Mouse (Mus musculus): ENCODE data around the gene Mab21l1. TPM values are rescaled to one million over a fixed set of nuclear protein-coding genes. Genes with fewer than 3 reads are reported as not detected.

The Mab21l1 gene
- 1 to 10 TPM in 1 of 2 experiments, under 1 TPM in 1; 0.87 to 1.1 TPM for total RNA-seq (2021)
- long read RNA-seq, partial matches to known transcripts: 0 of 1 reads
- long read RNA-seq, other reads (novel, unspliced or antisense): 0 of 1 reads

DNA sequence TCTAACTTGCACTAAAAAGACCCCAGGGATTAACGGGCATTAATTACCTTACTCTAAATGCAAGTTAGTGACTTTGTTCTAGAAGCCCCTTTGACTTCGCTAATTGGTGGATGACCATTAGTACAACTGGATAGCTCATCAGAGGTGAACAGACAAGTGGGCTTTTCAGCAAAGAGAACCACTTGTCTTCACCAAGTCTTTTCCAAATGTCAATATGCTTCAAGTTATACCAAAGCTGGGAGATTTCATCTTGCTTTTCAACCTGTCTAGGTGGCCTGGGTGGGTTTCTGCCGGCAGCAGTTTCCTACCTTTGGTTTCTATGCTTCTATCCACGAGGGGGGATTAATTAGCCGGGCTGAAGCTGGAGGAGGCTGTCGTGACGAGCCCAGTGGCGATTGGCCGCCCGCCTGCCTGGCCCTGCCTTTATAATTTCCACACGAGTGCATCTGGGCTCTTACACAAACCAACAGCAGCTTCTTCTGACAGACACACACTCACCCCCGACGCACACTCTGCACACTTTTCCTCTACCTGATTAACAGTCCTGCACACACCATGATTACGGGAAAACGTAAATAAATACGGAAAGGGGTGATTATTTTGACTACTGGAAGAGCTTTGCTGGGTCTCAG lies at the start of gene Mab21l1:
Gene Mab21l1 (plus strand): TSS at position 455 of the 632 bp plus-strand sequence.
- no peak for DNase-seq (ENCODE audit: low spot score in 2 of 2)

DNA sequence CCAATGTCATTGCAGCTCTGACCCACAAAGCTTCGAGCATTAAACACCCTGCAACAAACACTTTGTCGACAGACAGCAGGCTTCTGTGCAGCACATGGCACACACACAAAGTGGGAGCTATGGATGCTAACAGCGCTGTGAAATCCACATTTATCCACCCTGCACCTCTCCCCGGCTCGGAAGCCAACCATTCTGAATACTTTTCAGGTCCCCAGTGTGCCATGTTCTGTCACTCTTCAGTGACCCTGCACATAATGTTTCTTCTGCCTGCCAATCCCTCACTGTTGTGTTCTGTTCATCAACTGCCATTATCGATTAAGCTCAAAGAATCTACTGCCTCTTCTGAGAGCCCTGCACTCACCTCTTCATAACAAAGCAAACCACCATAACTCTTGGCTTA lies 48.6 kb upstream of the Mab21l1 start:
- no peak for DNase-seq (ENCODE audit: low spot score in 2 of 2)

DNA sequence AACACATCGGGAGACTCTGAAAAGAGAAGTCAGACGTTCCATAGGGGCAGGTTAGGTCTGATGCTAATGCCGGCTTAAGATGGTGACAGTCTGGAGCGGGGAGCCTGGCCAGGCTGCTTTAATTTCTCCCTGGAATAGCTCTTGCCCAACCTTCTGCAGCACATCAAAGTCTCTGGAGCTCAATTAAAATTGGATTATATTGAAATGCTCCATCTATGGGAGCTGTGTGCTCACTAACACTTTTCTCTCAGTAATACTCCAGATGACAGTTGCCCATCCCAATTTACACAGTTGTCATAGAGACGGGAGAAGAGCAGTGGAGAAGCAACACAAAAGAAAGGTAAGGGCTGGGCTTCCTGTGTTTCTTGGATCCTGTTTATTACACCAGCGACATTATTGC lies 40.9 kb upstream of the Mab21l1 start:
- no peak for DNase-seq (ENCODE audit: low spot score in 2 of 2)

DNA sequence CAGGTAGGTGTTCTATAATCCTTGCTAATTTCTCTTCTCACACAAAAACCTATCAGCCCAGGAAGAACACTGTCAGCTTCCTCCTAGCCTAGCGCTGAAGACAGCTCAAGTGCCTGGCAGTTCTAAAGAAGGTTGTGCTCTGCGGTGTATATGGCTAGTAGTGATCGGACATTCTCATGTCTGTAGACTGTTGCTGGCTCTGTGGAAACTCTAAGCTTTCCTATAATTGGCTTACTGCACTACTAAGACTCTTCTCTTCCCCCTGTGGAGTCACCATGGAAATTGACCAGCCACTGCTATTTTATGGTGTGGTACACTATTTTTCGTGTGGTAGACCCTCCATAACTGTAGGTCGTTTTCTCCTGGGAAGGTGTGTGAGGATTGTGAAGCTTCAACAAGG lies 40.1 kb upstream of the Mab21l1 start:
- DNase-seq (ENCODE audit: low spot score in 2 of 2): no peak

DNA sequence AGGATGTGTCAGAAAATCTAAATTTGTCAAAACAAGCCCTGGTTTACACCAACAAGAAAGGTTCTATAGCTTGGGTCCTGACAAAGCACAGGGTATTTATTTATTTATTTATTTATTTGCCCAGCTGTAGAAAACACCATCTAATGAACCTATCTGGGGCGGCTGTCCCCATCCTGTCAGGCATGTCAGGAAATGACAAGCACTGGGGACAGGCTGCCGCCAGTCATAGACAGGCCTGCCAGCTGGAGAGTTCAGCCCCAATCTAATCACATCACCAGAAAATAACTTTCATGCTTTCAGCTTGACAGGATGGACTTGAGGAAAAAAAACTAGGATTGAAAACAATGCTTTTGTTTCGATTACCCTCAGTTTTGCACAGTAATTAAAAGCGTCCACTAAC lies 39.7 kb upstream of the Mab21l1 start:
- DNase-seq (ENCODE audit: low spot score in 2 of 2): no peak

DNA sequence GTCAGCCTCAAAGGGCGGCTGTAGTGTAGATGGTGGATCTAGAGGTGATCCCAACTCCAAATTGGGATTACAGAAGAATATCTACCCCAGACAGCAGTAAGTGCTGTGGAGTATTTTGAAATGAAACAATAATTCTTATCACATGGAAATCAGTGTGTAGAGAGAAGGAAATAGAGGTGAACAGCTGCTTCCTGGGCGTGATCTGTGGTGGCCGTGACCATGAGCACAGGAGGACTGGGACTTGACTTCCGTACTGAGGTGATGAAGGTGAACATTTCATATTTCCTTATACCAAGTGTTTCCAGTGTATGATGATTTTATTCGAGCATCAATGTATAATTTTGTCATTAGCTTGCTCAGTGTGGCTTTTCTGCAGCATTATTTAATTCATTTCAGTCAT lies 38.4 kb upstream of the Mab21l1 start:
- DNase-seq (ENCODE audit: low spot score in 2 of 2): no peak

DNA sequence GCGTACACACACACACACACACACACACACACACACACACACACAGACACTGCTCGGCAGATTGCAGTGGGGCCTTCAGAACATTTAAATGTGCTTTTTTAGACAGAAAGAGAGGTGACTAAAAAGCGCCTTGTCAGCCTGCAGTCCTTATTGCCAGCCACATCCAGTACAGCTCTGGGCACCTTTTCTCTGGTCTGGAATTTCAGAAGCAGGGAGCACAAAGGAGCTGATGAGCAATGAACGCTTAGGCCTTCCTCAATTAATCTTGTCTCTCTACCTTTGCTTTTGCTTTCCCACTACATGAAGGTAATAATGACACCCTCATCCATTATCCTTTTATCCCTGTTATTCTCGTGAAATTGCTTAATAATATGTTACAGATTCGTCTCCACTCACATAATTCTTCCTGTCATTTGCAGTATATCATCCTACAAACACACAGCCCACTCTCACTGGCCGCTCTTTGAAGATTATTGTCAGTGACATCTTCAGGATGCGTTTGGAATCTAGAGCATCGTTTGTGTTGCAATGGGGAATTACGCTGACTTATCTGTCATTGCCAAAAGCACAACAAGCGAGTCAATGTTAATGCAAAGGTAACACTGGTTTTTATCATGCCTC lies 31.8 kb upstream of the Mab21l1 start:
- no peak for DNase-seq (ENCODE audit: low spot score in 2 of 2)

DNA sequence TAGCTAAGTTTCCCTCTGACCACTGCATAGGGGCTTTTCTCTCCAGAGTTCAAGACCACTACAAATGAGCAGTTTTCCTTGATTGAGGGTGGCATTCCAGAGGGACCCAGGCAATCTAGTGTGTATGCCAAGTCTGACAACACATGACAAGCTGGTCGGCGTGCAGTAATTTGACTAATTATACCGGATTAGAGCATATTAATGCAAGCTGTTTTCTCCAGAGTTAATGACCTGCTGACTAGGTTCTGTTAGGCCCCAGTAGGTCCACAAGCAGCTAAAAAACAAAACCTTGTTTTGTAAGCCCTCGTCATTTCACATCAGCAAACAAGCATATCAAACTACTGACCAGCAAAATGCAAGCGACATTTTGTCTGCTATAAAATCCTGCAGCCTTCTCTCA lies 30.9 kb upstream of the Mab21l1 start:
- DNase-seq (ENCODE audit: low spot score in 2 of 2): no peak

DNA sequence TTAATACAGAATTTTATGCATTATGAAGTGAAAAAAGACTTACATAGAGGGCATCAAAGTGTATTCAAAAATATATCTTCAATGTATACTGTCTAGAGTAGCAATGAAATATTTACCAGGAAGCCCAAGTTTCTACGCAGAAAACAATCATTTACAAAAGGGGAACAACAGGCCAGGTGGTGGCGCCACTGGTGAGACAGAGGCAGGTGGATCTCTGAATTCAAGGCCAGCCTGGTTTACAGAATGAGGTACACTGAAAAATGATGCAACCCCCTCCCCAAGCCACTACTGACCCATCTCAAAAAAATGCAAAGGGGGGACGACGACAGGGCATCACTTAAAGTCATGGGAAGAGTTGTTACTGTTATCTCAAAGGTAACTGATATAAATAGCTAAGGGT lies 29.8 kb upstream of the Mab21l1 start:
- DNase-seq (ENCODE audit: low spot score in 2 of 2): no peak

DNA sequence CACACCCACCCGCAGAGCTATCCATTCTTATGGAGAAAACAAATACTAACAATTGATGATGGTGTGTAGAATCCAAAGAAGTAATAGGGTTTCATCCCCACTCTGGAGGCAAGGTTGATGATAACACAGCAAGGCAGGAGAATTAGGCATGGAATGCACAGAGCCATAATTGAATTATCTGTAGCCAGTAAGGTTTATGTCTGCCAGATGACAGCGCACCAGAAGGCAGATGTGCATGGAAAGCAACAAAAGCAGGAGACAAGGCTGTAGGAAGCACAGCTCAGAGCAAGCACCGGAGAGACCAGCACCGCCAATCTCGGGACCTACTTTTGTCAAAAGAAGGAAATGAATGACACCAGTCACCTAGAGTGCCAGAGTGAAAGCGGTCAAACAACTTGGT lies 28.4 kb upstream of the Mab21l1 start:
- DNase-seq (ENCODE audit: low spot score in 2 of 2): no peak

DNA sequence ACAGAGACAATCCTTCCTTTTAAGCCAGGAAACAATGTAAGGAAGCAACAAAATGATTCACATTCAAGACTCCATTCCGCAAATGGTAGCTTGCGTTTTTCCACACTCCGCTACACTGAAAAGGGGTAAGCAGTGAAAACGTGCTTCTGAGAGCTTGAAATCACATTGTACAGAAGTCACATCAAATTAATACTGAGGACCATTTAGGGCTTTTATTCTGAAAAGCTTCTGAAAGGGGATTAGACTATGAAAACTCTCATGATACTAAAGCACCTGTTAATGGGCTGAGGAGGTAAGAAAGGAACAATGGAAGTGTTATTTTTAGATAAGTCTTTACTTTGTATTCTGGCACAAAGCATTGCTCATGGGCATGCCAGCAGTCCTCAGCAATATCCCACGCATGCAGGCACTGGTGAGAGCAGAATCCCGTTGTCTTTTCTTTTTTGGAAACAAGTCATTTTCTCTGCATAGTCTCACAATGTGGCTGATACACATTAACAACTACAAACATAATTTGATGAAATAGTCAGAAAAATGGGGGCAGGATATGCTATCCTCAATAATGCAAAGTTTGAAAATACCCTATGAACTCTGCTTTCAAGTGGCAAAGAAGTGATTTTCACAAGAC lies 27.2 kb upstream of the Mab21l1 start:
- DNase-seq (ENCODE audit: low spot score in 2 of 2): no peak

DNA sequence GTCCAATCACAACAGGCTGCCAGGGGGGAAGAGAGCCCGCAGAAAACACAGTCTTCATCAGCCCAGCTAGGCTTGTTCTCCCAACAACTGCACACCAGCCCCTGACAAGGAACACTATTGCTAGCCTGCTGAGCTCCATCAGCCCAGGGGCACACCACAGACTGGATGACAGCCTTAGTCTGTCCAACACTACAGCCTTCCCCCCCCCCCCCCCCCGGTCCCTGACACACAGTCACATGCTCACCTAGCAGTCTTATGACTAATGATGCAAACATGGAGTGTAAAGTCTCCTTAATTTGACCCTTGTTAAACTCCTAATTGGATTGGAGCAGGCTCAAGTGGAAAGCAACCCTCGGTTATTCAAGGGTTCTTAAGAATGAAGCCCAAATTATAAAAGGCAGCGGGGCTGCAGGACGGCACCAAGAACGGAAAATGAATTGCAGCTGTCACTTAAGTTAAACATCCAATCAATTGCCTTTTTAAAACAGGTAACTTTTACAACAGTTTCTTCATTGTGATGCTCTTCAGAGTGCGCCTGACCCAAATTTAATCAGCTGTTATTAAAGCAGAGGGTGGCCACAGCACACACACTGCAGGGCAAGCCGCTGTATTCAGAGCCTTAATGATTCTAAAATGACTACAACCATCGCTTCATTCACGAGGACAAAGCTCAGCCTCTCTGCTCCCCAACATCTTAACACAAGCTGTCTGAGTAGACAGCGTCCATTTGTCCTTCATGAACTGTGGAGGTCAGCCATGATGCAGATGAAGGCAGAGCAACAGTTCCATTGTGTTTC lies 26.3 kb upstream of the Mab21l1 start:
- DNase-seq (ENCODE audit: low spot score in 2 of 2): no peak

DNA sequence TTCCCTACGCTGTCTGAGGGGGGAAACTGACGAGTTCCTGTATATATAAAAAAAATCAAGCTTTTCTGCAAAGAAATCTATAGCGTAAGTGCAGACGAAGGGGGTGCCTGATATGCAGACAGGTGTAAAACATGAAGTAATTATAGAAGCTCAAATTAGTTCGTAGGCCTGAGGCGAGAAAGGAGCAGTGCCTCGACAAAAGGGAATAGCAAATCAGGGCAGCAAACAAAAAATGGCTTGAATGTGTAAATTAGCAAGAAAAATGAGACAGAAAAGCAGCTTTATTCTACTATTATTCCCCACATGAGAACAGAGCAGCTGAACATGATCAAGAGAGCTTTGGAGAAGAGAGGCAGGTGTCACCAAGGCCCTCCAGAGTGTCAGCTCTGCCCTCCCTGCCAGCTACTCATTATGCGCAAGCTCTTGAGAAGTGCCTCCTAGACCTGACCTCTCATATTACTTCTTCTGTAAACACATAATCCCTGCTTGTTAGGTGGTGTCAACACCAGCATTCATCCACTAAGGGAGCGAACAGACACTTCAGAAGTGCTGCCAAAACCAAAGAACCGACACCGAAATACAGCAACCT lies 25.6 kb upstream of the Mab21l1 start:
- no peak for DNase-seq (ENCODE audit: low spot score in 2 of 2)

DNA sequence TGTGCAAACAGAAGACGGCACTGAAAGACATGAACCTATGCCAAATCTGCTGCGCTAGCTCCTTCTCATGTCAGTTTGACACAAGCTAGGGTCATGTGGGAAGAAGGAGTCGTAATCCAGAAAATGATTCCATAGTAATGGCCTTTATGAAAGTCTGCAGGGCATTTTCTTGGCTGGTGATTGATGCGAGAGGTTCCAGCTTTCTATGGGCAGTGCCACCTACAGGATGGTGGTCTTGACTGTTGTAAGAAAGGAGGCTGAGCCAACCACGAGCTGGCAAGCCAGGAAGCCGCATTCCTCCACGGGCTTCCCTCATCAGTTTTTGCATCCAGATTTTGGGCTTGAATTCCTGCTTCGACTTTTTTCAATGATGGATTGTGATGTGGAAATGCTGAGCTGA lies 24.0 kb upstream of the Mab21l1 start:
- no peak for DNase-seq (ENCODE audit: low spot score in 2 of 2)

DNA sequence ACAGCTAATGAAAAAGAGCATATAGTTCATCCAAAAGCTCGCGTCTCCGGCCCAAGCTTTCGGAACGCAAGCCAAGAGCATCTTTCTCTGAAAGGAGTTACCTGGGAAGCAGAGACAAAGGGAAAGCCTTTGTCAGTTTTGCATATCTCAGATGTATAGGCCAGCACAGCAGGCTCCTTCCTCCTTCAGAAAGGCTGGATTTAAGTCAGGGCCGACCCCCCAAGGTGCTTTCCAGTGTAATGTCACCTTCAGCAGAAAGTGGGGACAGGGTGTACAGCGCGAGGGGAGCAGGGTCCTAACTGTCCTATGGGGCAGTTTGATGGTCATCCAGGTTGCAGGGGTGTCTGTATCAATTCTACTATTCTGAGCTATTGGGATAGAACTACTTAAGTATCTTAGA lies 18.7 kb upstream of the Mab21l1 start:
- no peak for DNase-seq (ENCODE audit: low spot score in 2 of 2)

DNA sequence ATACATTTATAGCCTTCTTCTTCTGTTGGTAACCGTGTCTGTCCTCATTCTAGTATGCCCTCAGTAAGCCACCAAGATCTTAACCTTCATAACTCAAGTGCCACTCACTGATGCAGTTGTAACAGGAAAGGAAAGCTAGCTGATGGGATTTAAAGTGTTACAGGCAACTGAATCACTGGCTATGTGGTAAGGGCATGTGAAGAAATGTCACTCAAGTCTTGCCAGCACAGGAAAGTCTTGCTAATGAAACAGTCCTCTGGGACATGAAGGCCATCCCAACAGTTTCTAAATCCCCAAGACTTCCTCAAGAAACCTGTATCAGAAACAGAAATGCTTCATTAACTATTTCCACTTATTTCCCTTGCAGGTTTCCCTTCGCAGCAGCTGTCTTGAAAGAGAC lies 13.7 kb upstream of the Mab21l1 start:
- DNase-seq (ENCODE audit: low spot score in 2 of 2): no peak

DNA sequence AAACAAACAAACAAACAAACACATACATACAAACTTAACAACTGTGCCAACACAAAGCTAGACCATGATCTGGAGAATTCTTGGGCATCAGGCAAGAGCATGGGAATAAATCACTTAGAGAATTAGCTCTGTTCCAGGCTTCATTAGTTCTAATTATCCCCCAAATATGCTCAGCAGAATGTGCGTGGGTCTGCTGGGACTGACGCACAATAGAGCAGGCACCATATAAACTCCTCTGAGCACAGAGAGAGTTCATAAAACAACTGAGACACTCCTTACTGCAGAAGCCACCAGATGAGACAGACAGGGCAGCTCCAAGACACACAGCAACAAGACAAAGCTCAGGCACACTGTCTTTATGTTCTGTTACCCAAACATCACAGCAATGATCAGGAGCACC lies 13.0 kb upstream of the Mab21l1 start:
- no peak for DNase-seq (ENCODE audit: low spot score in 2 of 2)

DNA sequence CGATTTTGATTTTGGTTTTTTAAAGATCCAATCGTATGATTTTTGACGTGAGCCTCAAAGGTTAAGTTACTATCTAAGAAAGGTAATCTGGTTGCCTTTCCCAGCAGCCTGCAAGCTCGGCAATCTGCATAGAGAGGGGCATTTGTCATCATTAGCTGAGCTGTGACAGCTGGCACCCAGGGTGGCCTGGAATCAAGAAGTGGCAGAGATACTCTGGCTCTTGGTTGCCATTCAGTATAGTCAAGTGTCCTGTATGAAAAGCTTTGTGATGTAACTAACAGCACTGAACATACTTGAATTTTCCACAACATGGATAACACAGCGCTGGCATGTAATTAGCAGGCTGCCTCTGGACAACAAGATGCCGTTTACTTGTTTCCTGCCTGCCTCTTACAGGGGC lies 8.1 kb upstream of the Mab21l1 start:
- no peak for DNase-seq (ENCODE audit: low spot score in 2 of 2)

DNA sequence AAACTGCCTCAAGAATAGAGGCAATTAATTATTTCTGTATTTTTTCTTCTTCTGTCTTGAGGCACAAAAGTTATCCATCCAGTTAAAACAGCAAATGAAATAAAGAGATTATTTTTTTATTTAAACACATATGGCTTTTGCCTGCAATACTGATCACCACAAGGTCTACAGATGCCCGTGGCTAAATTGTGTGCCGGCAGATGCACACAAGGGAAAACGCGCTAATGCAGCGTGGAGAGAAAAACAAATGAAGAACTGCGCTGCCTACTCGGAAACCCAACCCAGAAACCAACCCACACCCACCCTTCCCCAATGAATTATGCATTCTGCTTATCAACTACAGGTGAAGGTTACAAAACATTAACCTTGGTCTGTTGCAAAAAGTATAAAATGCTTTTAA lies 7.1 kb upstream of the Mab21l1 start:
- no peak for DNase-seq (ENCODE audit: low spot score in 2 of 2)

DNA sequence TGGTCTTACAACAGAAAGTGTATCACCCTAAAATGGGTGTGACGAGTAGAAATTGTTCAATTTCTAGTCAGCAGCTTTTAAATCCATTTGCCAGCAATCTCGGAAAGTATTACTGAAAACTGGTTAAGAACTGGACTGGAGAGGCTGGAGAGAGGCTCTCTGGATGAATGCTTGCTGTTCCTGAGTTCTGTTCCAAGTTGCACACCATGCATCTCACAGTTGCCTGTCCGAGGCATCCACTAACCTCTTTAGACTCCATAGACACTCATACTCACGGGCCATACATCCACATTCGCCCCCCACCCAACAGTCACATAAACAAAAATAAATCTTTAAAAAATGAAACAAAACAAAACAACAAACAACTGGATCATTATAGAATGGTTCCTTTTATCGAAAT lies 6.6 kb upstream of the Mab21l1 start:
- DNase-seq (ENCODE audit: low spot score in 2 of 2): no peak

DNA sequence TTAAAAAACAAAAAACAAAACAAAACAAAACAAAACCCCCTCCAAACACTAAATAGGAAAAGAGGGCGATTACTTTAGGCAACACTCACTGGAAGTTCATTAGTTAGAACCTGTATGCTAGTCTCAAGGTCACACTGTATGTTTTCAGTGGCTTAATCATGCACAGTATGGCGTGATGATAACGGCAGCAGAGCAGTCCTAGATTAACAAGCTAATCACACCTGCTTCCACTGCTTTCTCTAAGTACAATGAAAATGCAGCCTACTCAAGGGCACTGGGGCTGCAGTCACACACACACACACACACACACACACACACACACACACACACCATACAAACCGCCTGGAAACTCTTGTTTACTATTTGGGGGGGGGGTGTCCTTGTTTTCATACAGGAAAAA lies 4.8 kb upstream of the Mab21l1 start:
- no peak for DNase-seq (ENCODE audit: low spot score in 2 of 2)

Measured in layer of hippocampus, postnatal 10 days (tissue).